Mouse (Mus musculus) thymus, adult 2 months (tissue): ENCODE results near the gene Cep135.

Source experiments
- CTCF ChIP-seq: fragments of 200-500 bp; IDR thresholded peaks from 2 replicates; pipeline ENCODE4 v1.5.1; 2012; ENCODE audit warnings: mild to moderate bottlenecking, control low read depth, low read length, moderate library complexity, borderline replicate concordance; ENCODE audit not compliant: control insufficient read depth, poor library complexity, insufficient read depth; ENCODE audit errors: extremely low read depth
- POLR2A ChIP-seq: fragments of 200-500 bp; IDR thresholded peaks from 2 replicates; pipeline ENCODE4 v1.6.1; 2012; ENCODE audit warnings: mild to moderate bottlenecking, low read length, control low read depth, moderate library complexity; ENCODE audit not compliant: control insufficient read depth, poor library complexity, insufficient read depth; ENCODE audit errors: extremely low read depth

DNA sequence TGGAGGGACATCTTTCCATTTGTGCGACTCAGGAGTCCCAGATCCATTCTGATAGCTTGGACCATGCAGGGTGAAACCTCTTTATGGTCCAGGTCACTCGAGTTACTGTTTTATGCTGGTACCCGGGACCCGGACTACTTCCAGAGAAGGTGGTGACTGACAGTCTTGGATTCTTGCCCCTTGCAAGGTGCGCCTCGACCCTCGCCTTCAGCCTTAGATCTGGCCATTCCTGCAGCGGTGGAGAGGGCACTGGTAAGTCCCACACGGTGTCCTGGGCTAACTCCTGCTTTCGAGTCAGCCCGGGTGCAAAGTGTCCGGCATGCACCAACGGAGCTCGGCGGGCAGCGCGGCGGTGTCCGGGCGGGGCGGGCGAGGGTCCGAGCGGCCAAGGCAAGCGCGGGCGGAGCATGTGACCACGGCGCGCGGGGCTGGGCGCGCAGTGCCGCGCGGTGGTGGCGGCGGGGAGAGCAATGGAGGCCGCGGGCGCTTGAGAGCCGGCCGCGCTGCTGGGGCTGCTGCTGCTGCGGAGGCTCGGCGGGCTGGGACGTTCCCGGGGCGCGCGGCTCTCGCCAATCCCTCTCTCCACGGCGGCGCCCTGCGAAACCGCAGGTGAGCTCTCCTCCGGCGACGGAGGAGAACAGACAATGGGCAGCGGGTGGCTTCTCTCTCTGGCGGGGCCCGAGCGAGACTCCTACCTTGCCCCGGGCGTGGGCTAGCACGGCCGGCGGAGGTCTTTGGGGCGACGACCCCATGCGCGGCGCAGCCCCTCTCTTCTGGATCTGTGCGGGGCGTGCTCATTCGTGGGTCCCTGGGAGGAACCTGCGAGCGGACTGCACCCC, 69.0 kb downstream of the Cep135 start:
- no peak for TF ChIP-seq POLR2A
- no peak for TF ChIP-seq CTCF
